Mouse (Mus musculus) spleen, embryonic (tissue): ENCODE data around the gene Tmeff2.
"Not testable (repeated sequence)": the region's sequence is repeated elsewhere in the genome, so short reads cannot be mapped to it uniquely, and the experiment has no call there.

Experiments used
- CTCF ChIA-PET: fragments of 350-600 bp; sonication (Branson Sonifier 250); formaldehyde crosslinking; loops from one replicate; lab custom pipeline; 2022; lab: Charles Lee

The Tmeff2 gene

GRCm38 (mm10) chr1:50900386-50900785 is at the start of gene Tmeff2:
Gene Tmeff2, plus strand, starts transcription at chr1:50900647.
- CTCF ChIA-PET: not testable (repeated sequence)

- CTCF ChIA-PET: no interaction called here
These were observed 38.9 kb upstream of the Tmeff2 start for GRCm38 (mm10) chr1:50861515-50861914.

GRCm38 (mm10) chr1:50897696-50898095 is 2.8 kb upstream of the Tmeff2 start:
- CTCF ChIA-PET: no interaction called here

GRCm38 (mm10) chr1:50924838-50925355 is 24.4 kb downstream of the Tmeff2 start:
- CTCF ChIA-PET: no interaction called here

GRCm38 (mm10) chr1:50925356-50925921 is 25.0 kb downstream of the Tmeff2 start:
- CTCF ChIA-PET: no interaction called here

- CTCF ChIA-PET: no interaction called here
These were observed 26.1 kb downstream of the Tmeff2 start for GRCm38 (mm10) chr1:50926374-50927060.

- CTCF ChIA-PET: no interaction called here
These were observed 26.7 kb downstream of the Tmeff2 start for GRCm38 (mm10) chr1:50927077-50927611.

GRCm38 (mm10) chr1:50927679-50928187 is 27.3 kb downstream of the Tmeff2 start:
- CTCF ChIA-PET: no interaction called here

GRCm38 (mm10) chr1:50928776-50929175 is 28.3 kb downstream of the Tmeff2 start:
- CTCF ChIA-PET: no interaction called here

- CTCF ChIA-PET: no interaction called here
These were observed 34.6 kb downstream of the Tmeff2 start for GRCm38 (mm10) chr1:50935076-50935475.

- CTCF ChIA-PET: no interaction called here
These were observed 35.0 kb downstream of the Tmeff2 start for GRCm38 (mm10) chr1:50935484-50935883.

GRCm38 (mm10) chr1:50940131-50941039 is 39.9 kb downstream of the Tmeff2 start:
- CTCF ChIA-PET: no interaction called here

- CTCF ChIA-PET: interaction anchor here (0.9 kb wide), 1 partner anchor 29 kb away, joined by 3 read pairs; no protein-coding TSS in a partner anchor
These were observed 48.1 kb downstream of the Tmeff2 start for GRCm38 (mm10) chr1:50948575-50948974.

- CTCF ChIA-PET: no interaction called here
These were observed 58.4 kb downstream of the Tmeff2 start for GRCm38 (mm10) chr1:50958844-50959243.

GRCm38 (mm10) chr1:50961954-50962648 is 61.7 kb downstream of the Tmeff2 start:
- CTCF ChIA-PET: interaction anchor here (1.8 kb wide), 1 partner anchor 372 kb away, joined by 14 read pairs; no protein-coding TSS in a partner anchor

- CTCF ChIA-PET: interaction anchor here (1.8 kb wide), 1 partner anchor 371 kb away, joined by 14 read pairs; no protein-coding TSS in a partner anchor
These were observed 62.2 kb downstream of the Tmeff2 start for GRCm38 (mm10) chr1:50962649-50963000.

- CTCF ChIA-PET: no interaction called here
These were observed 69.2 kb downstream of the Tmeff2 start for GRCm38 (mm10) chr1:50969685-50970084.

- CTCF ChIA-PET: no interaction called here
These were observed 70.4 kb downstream of the Tmeff2 start for GRCm38 (mm10) chr1:50970853-50971252.

- CTCF ChIA-PET: no interaction called here
These were observed 72.3 kb downstream of the Tmeff2 start for GRCm38 (mm10) chr1:50972509-50973436.
